Mouse (Mus musculus) megakaryocyte, embryonic 14.5 days (primary cell): ENCODE measurements around the gene Ace. TPM values are rescaled to one million over a fixed set of nuclear protein-coding genes. Genes with fewer than 3 reads are reported as not detected.
"Not testable (repeated sequence)": the region's sequence is repeated elsewhere in the genome, so short reads cannot be mapped to it uniquely, and the experiment has no call there.

Experiments
- H3K27me3 ChIP-seq: replicated peaks from 2 replicates; pipeline ENCODE3; 2012; ENCODE audit warnings: inconsistent platforms
- H3K36me3 ChIP-seq: replicated peaks from 2 replicates; pipeline ENCODE3; 2012; ENCODE audit warnings: low read length, inconsistent platforms, mixed read lengths
- H3K4me1 ChIP-seq: 2 replicates; pipeline ENCODE4 v1.6.1; 2012; ENCODE audit warnings: inconsistent platforms
- H3K4me3 ChIP-seq: replicated peaks from 2 replicates; pipeline ENCODE3; 2012; ENCODE audit warnings: moderate library complexity, mild to moderate bottlenecking, inconsistent platforms
- H3K9me3 ChIP-seq: 2 replicates; pipeline ENCODE4 v1.6.1; 2012; ENCODE audit warnings: inconsistent platforms
- FLI1 ChIP-seq: IDR thresholded peaks from 2 replicates; pipeline ENCODE4 v1.6.1; 2012; ENCODE audit warnings: low read length, inconsistent platforms, mixed read lengths
- GATA1 ChIP-seq: IDR thresholded peaks from 3 replicates; pipeline ENCODE4 v1.6.1; 2012; ENCODE audit warnings: mixed read lengths, low read length, inconsistent platforms, borderline replicate concordance
- polyA plus RNA-seq: library from polyadenylated mRNA; stranded (reverse); fragments of >175 nt; gene quantifications from 2 replicates; pipeline ENCODE4 v1.2.3, GENCODE M21; 2012; ENCODE audit warnings: low replicate concordance; ENCODE audit not compliant: insufficient read depth

Gene Ace
- polyA plus RNA-seq, 1 experiment = 0.17 TPM

GRCm38 (mm10) chr11:106013556-106014225 lies 45.9 kb downstream of the Ace start:
- Histone ChIP-seq H3K27me3 (peaks cover 98% of the 10 kb centered on the region), H3K9me3 (no peaks in the 10 kb centered on the region)
- TF ChIP-seq FLI1 (no peak), GATA1 (no peak)

GRCm38 (mm10) chr11:106016440-106016839 lies 48.7 kb downstream of the Ace start:
- H3K36me3 ChIP-seq = no peaks in the 10 kb centered on the region
- peaks cover 12% of the 10 kb centered on the region for H3K4me1 ChIP-seq
- no peak overlapping the region for H3K4me3 ChIP-seq
- no peaks in the 10 kb centered on the region for H3K9me3 ChIP-seq
- TF ChIP-seq FLI1 (no peak), GATA1 (no peak)
- peaks cover 98% of the 10 kb centered on the region for H3K27me3 ChIP-seq

More at GRCm38 (mm10) chr11:106013556-106014225, 45.9 kb downstream of the Ace start:
- Histone ChIP-seq H3K36me3 (no peaks in the 10 kb centered on the region), H3K4me1 (no peaks in the 10 kb centered on the region; the same call in 1 of the 2 replicates), H3K4me3 (no peak overlapping the region)

GRCm38 (mm10) chr11:106020051-106020763 lies 52.5 kb downstream of the Ace start:
- peak overlapping the region; percentile 62 for H3K4me3 ChIP-seq
- TF ChIP-seq FLI1 (no peak), GATA1 (no peak)
- H3K27me3 ChIP-seq = peaks cover 98% of the 10 kb centered on the region

GRCm38 (mm10) chr11:106025774-106026173 lies 58.0 kb downstream of the Ace start:
- TF ChIP-seq GATA1 = no peak
- TF ChIP-seq FLI1 = no peak
- Histone ChIP-seq H3K9me3 (no peaks in the 10 kb centered on the region), H3K4me3 (no peak overlapping the region), H3K27me3 (peaks cover 64% of the 10 kb centered on the region), H3K36me3 (no peaks in the 10 kb centered on the region), H3K4me1 (peaks cover 13% of the 10 kb centered on the region)

More at GRCm38 (mm10) chr11:106020051-106020763, 52.5 kb downstream of the Ace start:
- Histone ChIP-seq H3K36me3 (no peaks in the 10 kb centered on the region), H3K9me3 (no peaks in the 10 kb centered on the region), H3K4me1 (peaks cover 18% of the 10 kb centered on the region)

- H3K27me3 ChIP-seq = peaks cover 55% of the 10 kb centered on the region
- peaks cover 9% of the 10 kb centered on the region for H3K4me1 ChIP-seq
- H3K9me3 ChIP-seq = no peaks in the 10 kb centered on the region
- TF ChIP-seq FLI1 = no peak
- no peaks in the 10 kb centered on the region for H3K36me3 ChIP-seq
- H3K4me3 ChIP-seq = no peak overlapping the region
These were observed 58.9 kb downstream of the Ace start for GRCm38 (mm10) chr11:106026465-106027151.

GRCm38 (mm10) chr11:106027607-106028006 lies 59.9 kb downstream of the Ace start:
- no peaks in the 10 kb centered on the region for H3K36me3 ChIP-seq
- no peak for TF ChIP-seq FLI1
- no peak for TF ChIP-seq GATA1
- H3K4me3 ChIP-seq = no peak overlapping the region
- peaks cover 4% of the 10 kb centered on the region for H3K4me1 ChIP-seq
- peaks cover 45% of the 10 kb centered on the region for H3K27me3 ChIP-seq
- H3K9me3 ChIP-seq = no peaks in the 10 kb centered on the region

GRCm38 (mm10) chr11:106032074-106032473 lies 64.3 kb downstream of the Ace start:
- peaks cover 11% of the 10 kb centered on the region for H3K27me3 ChIP-seq
- H3K4me3 ChIP-seq, H3K36me3 ChIP-seq, H3K9me3 ChIP-seq: not testable (repeated sequence)
- H3K4me1 ChIP-seq = peaks cover 12% of the 10 kb centered on the region

- TF ChIP-seq FLI1 = no peak
- TF ChIP-seq GATA1 = no peak
These were observed 65.8 kb downstream of the Ace start for GRCm38 (mm10) chr11:106033491-106033919.

GRCm38 (mm10) chr11:106034986-106035385 lies 67.2 kb downstream of the Ace start:
- TF ChIP-seq GATA1 (no peak), FLI1 (no peak)
- Histone ChIP-seq H3K27me3 (peaks cover 3% of the 10 kb centered on the region), H3K36me3 (peaks cover 13% of the 10 kb centered on the region), H3K4me3 (no peak overlapping the region), H3K4me1 (peaks cover 35% of the 10 kb centered on the region), H3K9me3 (no peaks in the 10 kb centered on the region)

More at GRCm38 (mm10) chr11:106033491-106033919, 65.8 kb downstream of the Ace start:
- H3K4me1 ChIP-seq = peaks cover 24% of the 10 kb centered on the region
- no peaks in the 10 kb centered on the region for H3K9me3 ChIP-seq
- H3K36me3 ChIP-seq = peaks cover 2% of the 10 kb centered on the region
- no peak overlapping the region for H3K4me3 ChIP-seq
- peaks cover 3% of the 10 kb centered on the region for H3K27me3 ChIP-seq
